Mouse (Mus musculus): ENCODE measurements at regions not wholly inside any gene's neighbourhood (a gene's known extent, or its start where the extent isn't known, plus 50 kb on each side); places are given as distances from the start of the nearest gene placed in this dataset.

DNA sequence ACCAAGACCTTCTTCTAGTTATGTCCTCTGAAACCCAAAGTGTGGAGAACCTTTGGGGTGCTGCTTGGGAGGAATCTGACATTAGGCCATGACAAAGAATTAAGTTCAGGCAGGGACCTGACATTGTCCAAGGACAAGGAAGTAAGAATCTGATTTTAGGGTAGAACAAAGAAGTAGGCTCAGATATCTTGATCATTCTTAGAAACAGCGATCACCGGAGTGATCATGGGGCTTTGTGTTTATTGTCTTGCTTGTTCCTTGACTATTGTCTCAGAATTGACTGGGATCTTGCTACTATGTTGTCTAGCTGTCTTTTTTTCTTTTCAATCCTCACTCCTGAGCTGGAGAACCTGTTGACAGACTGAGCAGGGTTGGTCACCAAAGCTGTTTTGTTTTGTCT lies 327.9 kb downstream of the Rwdd3 start:
- no peak overlapping the region for H3K4me3 ChIP-seq (ENCODE audit: insufficient read depth, poor library complexity, severe bottlenecking)
- no peaks in the 10 kb centered on the region for H3K79me3 ChIP-seq (ENCODE audit: low read depth)
- H3K79me2 ChIP-seq (ENCODE audit: control insufficient read depth, insufficient read depth) = no peaks in the 10 kb centered on the region
- no peak for TF ChIP-seq MYOD1 (IDR thresholded peaks at IDR 0.05; ENCODE audit: control insufficient read depth, insufficient read length, low read depth)
- no peak for TF ChIP-seq FOSL1 (IDR thresholded peaks at IDR 0.05; ENCODE audit: insufficient read depth, low read length, poor library complexity, severe bottlenecking)
- TF ChIP-seq MAX (IDR thresholded peaks at IDR 0.05) = no peak
- no peak for TF ChIP-seq CEBPB (IDR thresholded peaks at IDR 0.05; ENCODE audit: low read depth)
- TF ChIP-seq USF1 (IDR thresholded peaks at IDR 0.05; ENCODE audit: low read depth) = no peak
- TF ChIP-seq CTCF (IDR thresholded peaks at IDR 0.05; ENCODE audit: control insufficient read depth, insufficient read depth, insufficient read length) = no peak
- TF ChIP-seq MYOG (IDR thresholded peaks at IDR 0.05; ENCODE audit: control insufficient read depth, extremely low read depth, insufficient read length) = no peak
- H3ac ChIP-seq (ENCODE audit: control insufficient read depth, insufficient read length, low read depth) = no peak overlapping the region
- no peaks in the 10 kb centered on the region for H3K36me3 ChIP-seq (ENCODE audit: control insufficient read depth, insufficient read depth)
- H3K27me3 ChIP-seq (ENCODE audit: control insufficient read depth, insufficient read depth, insufficient read length) = no peaks in the 10 kb centered on the region

GRCm38 (mm10) chr3:120823536-120823935 lies 348.0 kb downstream of the Rwdd3 start:
- TF ChIP-seq MYOD1 (IDR thresholded peaks at IDR 0.05; ENCODE audit: control insufficient read depth, insufficient read length, low read depth) (no peak), FOSL1 (IDR thresholded peaks at IDR 0.05; ENCODE audit: insufficient read depth, low read length, poor library complexity, severe bottlenecking) (no peak), CEBPB (IDR thresholded peaks at IDR 0.05; ENCODE audit: low read depth) (no peak), CTCF (IDR thresholded peaks at IDR 0.05; ENCODE audit: control insufficient read depth, insufficient read depth, insufficient read length) (no peak), MYOG (IDR thresholded peaks at IDR 0.05; ENCODE audit: control insufficient read depth, extremely low read depth, insufficient read length) (no peak), USF1 (IDR thresholded peaks at IDR 0.05; ENCODE audit: low read depth) (no peak), MAX (IDR thresholded peaks at IDR 0.05) (no peak)
- Histone ChIP-seq H3ac (ENCODE audit: control insufficient read depth, insufficient read length, low read depth) (no peak overlapping the region), H3K79me2 (ENCODE audit: control insufficient read depth, insufficient read depth) (no peaks in the 10 kb centered on the region), H3K27me3 (ENCODE audit: control insufficient read depth, insufficient read depth, insufficient read length) (no peaks in the 10 kb centered on the region), H3K4me3 (ENCODE audit: insufficient read depth, poor library complexity, severe bottlenecking) (no peak overlapping the region), H3K79me3 (ENCODE audit: low read depth) (no peaks in the 10 kb centered on the region), H3K36me3 (ENCODE audit: control insufficient read depth, insufficient read depth) (no peaks in the 10 kb centered on the region)

DNA sequence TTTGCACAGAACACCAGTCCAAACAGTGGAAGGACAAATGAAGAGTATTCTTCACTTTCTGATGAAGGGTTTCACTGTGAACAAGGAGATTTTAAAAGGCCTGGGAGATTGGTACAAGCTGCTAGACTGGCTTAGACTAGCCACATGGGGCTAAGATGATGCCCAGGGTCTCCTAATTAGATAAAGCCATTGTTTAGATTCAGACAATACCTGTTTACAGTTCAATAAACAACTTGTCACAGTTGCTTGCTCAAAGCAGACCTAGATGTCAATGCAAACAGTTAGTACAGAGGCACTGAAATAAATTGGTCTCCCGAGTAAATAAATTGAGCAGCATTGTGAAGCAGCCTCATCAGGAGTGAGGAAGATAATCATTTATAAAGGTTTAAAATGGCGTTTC lies 359.6 kb downstream of the Rwdd3 start:
- Histone ChIP-seq H3K4me3 (ENCODE audit: insufficient read depth, poor library complexity, severe bottlenecking) (no peak overlapping the region), H3ac (ENCODE audit: control insufficient read depth, insufficient read length, low read depth) (no peak overlapping the region), H3K36me3 (ENCODE audit: control insufficient read depth, insufficient read depth) (no peaks in the 10 kb centered on the region), H3K79me2 (ENCODE audit: control insufficient read depth, insufficient read depth) (no peaks in the 10 kb centered on the region), H3K27me3 (ENCODE audit: control insufficient read depth, insufficient read depth, insufficient read length) (no peaks in the 10 kb centered on the region), H3K79me3 (ENCODE audit: low read depth) (no peaks in the 10 kb centered on the region)
- TF ChIP-seq MAX (IDR thresholded peaks at IDR 0.05) = no peak

GRCm38 (mm10) chr3:120810527-120810926 lies 361.0 kb downstream of the Rwdd3 start:
- Histone ChIP-seq H3K36me3 (ENCODE audit: control insufficient read depth, insufficient read depth) (no peaks in the 10 kb centered on the region), H3K4me3 (ENCODE audit: insufficient read depth, poor library complexity, severe bottlenecking) (no peak overlapping the region), H3K79me3 (ENCODE audit: low read depth) (no peaks in the 10 kb centered on the region), H3ac (ENCODE audit: control insufficient read depth, insufficient read length, low read depth) (no peak overlapping the region), H3K27me3 (ENCODE audit: control insufficient read depth, insufficient read depth, insufficient read length) (no peaks in the 10 kb centered on the region), H3K79me2 (ENCODE audit: control insufficient read depth, insufficient read depth) (no peaks in the 10 kb centered on the region)
- TF ChIP-seq MYOG (IDR thresholded peaks at IDR 0.05; ENCODE audit: control insufficient read depth, extremely low read depth, insufficient read length) (no peak), CTCF (IDR thresholded peaks at IDR 0.05; ENCODE audit: control insufficient read depth, insufficient read depth, insufficient read length) (no peak), USF1 (IDR thresholded peaks at IDR 0.05; ENCODE audit: low read depth) (no peak), MYOD1 (IDR thresholded peaks at IDR 0.05; ENCODE audit: control insufficient read depth, insufficient read length, low read depth) (no peak), CEBPB (IDR thresholded peaks at IDR 0.05; ENCODE audit: low read depth) (no peak), FOSL1 (IDR thresholded peaks at IDR 0.05; ENCODE audit: insufficient read depth, low read length, poor library complexity, severe bottlenecking) (no peak), MAX (IDR thresholded peaks at IDR 0.05) (no peak)

GRCm38 (mm10) chr3:120810048-120810447 lies 361.4 kb downstream of the Rwdd3 start:
- TF ChIP-seq FOSL1 (IDR thresholded peaks at IDR 0.05; ENCODE audit: insufficient read depth, low read length, poor library complexity, severe bottlenecking) = no peak
- TF ChIP-seq MAX (IDR thresholded peaks at IDR 0.05) = no peak
- no peak for TF ChIP-seq CEBPB (IDR thresholded peaks at IDR 0.05; ENCODE audit: low read depth)
- no peak for TF ChIP-seq USF1 (IDR thresholded peaks at IDR 0.05; ENCODE audit: low read depth)
- TF ChIP-seq MYOG (IDR thresholded peaks at IDR 0.05; ENCODE audit: control insufficient read depth, extremely low read depth, insufficient read length) = no peak
- TF ChIP-seq MYOD1 (IDR thresholded peaks at IDR 0.05; ENCODE audit: control insufficient read depth, insufficient read length, low read depth) = no peak
- TF ChIP-seq CTCF (IDR thresholded peaks at IDR 0.05; ENCODE audit: control insufficient read depth, insufficient read depth, insufficient read length) = no peak
- H3K27me3 ChIP-seq (ENCODE audit: control insufficient read depth, insufficient read depth, insufficient read length) = no peaks in the 10 kb centered on the region
- H3K79me2 ChIP-seq (ENCODE audit: control insufficient read depth, insufficient read depth) = no peaks in the 10 kb centered on the region
- H3K79me3 ChIP-seq (ENCODE audit: low read depth) = no peaks in the 10 kb centered on the region
- H3ac ChIP-seq (ENCODE audit: control insufficient read depth, insufficient read length, low read depth) = no peak overlapping the region
- no peak overlapping the region for H3K4me3 ChIP-seq (ENCODE audit: insufficient read depth, poor library complexity, severe bottlenecking)
- H3K36me3 ChIP-seq (ENCODE audit: control insufficient read depth, insufficient read depth) = no peaks in the 10 kb centered on the region

DNA sequence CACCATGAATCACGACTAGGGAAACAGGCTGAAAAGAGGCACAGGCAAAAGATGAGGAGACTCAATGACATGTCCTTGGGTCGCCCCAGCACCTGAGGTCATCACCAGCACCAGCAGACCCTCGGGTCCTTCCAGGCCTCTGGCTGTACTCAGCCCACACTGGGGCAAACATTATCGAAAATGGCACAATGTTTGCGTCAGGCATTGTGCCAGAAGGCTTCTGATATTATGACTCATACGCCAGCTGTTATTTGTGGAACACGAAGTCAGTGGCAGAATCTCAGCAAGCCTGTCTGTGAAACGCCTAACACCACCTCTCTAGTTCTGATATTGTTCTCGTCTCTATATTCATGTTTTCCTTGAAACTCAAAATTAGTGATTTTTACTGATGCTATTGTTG lies 384.8 kb downstream of the Rwdd3 start:
- no peak overlapping the region for H3ac ChIP-seq (ENCODE audit: control insufficient read depth, insufficient read length, low read depth)
- H3K27me3 ChIP-seq (ENCODE audit: control insufficient read depth, insufficient read depth, insufficient read length) = no peaks in the 10 kb centered on the region
- H3K36me3 ChIP-seq (ENCODE audit: control insufficient read depth, insufficient read depth) = no peaks in the 10 kb centered on the region
- no peak for TF ChIP-seq MAX (IDR thresholded peaks at IDR 0.05)
- TF ChIP-seq MYOD1 (IDR thresholded peaks at IDR 0.05; ENCODE audit: control insufficient read depth, insufficient read length, low read depth) = peak; percentile 34
- H3K79me3 ChIP-seq (ENCODE audit: low read depth) = no peaks in the 10 kb centered on the region
- H3K4me3 ChIP-seq (ENCODE audit: insufficient read depth, poor library complexity, severe bottlenecking) = no peak overlapping the region
- no peaks in the 10 kb centered on the region for H3K79me2 ChIP-seq (ENCODE audit: control insufficient read depth, insufficient read depth)

All from C2C12 (cell line).